Mouse (Mus musculus) kidney, adult 2 months (tissue): ENCODE data around the gene Ndp.

Experiments
- CTCF ChIP-seq: fragments of 200-500 bp; conservative IDR thresholded peaks from 2 replicates; pipeline ENCODE4 v1.5.1; 2011; ENCODE audit warnings: low read depth, mild to moderate bottlenecking, control low read depth, low read length, moderate library complexity, mixed read lengths; ENCODE audit not compliant: insufficient read depth, insufficient read length
- POLR2A ChIP-seq: fragments of 200-500 bp; IDR thresholded peaks from one replicate; pipeline ENCODE4 v1.6.1; 2011; ENCODE audit warnings: low read depth, low read length, control low read depth

DNA sequence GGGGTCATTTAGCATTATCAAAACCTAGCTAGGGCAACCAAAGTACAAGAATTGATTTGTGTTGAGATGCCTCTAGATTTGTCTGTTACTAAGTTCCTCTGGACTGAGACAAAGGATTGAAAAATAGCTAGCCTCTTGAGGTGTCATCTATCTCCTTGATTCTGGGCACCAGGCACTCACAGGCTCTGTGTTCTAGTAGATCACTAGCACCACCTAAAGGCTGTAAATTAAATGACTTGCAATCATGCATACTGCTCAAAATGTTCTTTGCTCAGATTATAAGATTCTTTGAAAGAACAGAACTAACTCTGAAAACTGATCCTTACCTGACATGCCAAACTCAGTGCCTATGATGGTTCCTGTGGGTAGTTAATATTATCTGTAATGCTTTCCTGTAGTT, 51.3 kb downstream of the Ndp start:
- no peak for TF ChIP-seq POLR2A
- TF ChIP-seq CTCF: 0 out of 2 replicates have a peak, but pooled peaks have one; percentile 12
